Mouse (Mus musculus) megakaryocyte-erythroid progenitor cell, adult 5 weeks (primary cell): ENCODE results near the gene Vma21-ps. TPM values are rescaled to one million over a fixed set of nuclear protein-coding genes. Genes with fewer than 3 reads are reported as not detected.

ENCODE experiments used
- polyA plus RNA-seq: library from polyadenylated mRNA; stranded (reverse); fragments of >175 nt; gene quantifications from 2 replicates; pipeline ENCODE4 v1.2.3, GENCODE M21; 2012

The Vma21-ps gene
- polyA plus RNA-seq, result not detected in 2 replicates

DNA sequence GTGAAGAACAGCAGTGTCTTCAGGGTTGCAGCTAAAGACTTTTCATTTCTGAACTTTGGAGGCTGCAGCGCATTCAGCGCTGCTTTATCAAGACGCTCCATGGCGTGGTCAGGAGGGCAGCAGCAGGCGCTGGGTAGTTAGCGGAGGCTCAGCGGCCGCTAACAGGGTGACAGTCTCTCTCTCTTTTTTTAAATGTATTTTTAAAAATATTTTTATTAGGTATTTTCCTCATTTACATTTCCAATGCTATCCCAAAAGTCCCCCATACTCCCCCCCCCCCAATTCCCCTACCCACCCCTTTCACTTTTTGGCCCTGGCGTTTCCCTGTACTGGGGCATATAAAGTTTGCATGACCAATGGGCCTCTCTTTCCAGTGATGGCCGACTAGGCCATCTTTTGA is at the start of gene Vma21-ps:
TSS of gene Vma21-ps (minus strand) at position 101 of the 400 bp plus-strand sequence.

Other genes starting within 250 kb of the Vma21-ps start
- gene Smc2, start 58.0 kb downstream of the Vma21-ps start, polyA plus RNA-seq, result 6.8 and 9.8 TPM in 2 replicates
- not detected in 2 replicates for gene Toporsl, start 99.0 kb upstream of the Vma21-ps start, polyA plus RNA-seq